Mouse (Mus musculus) brain, embryonic 14.5 days (tissue): ENCODE results near the gene Gal3st1. TPM values are rescaled to one million over a fixed set of nuclear protein-coding genes. Genes with fewer than 3 reads are reported as not detected.
A peak's percentile ranks its signal among the peaks of the same experiment; 100 is the strongest.
"Not testable (repeated sequence)": the region's sequence is repeated elsewhere in the genome, so short reads cannot be mapped to it uniquely, and the experiment has no call there.

Experiments used
- DNase-seq: peaks from one replicate; pipeline ENCODE4 v3.0.0-alpha.2; 2011; ENCODE audit warnings: low read depth
- CTCF ChIP-seq: fragments of 200-500 bp; IDR thresholded peaks from 2 replicates; pipeline ENCODE4 v1.5.1; 2012; ENCODE audit warnings: inconsistent platforms, mild to moderate bottlenecking, moderate library complexity, borderline replicate concordance; ENCODE audit not compliant: insufficient read depth, insufficient read length; ENCODE audit errors: extremely low read depth
- POLR2A ChIP-seq: fragments of 200-500 bp; IDR thresholded peaks from 2 replicates; pipeline ENCODE4 v1.6.1; 2012; ENCODE audit warnings: mild to moderate bottlenecking, inconsistent platforms, borderline replicate concordance; ENCODE audit not compliant: poor library complexity, insufficient read depth, insufficient read length, severe bottlenecking; ENCODE audit errors: extremely low read depth
- polyA plus RNA-seq: library from polyadenylated mRNA; depleted of rRNA; stranded (reverse); fragments of >200 nt; gene quantifications from 2 replicates; pipeline ENCODE4 v1.2.3, GENCODE M21; 2012; rRNA removed

Gene Gal3st1
- polyA plus RNA-seq = 3.2 and 5.3 TPM in 2 replicates

DNA sequence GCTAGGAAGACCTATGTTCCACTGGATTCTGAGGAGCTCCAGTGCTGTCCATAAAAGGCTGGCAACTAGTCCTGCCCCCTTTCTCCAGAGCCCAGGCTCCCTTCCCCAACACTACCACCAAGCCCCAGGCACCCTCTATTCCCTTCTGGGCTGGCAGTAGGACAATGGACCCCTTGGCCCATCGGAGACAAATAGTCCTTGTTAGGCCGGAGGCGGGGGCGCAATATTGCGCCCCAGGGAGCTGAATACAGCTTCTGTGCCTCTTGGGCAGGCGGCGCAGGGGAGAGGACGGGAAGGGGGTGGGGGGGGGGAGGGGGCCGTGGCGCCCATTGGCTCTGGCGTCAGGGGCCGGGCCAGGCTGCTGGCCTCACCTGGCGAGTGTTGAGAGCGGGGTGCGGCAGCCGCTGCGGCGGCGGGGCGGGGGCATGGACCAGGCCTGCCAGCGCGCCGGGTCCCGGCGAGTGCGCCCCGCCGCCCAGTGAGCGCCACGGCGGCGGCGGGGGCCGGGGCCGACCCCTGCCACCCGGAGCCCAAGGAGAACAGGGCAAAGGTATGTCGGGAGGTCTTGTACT lies at the start of gene Gal3st1:
Gene Gal3st1 (plus strand): TSS at position 346 of the 572 bp plus-strand sequence.
- TF ChIP-seq CTCF = no peak
- TF ChIP-seq POLR2A = no peak
- DNase-seq = peak; percentile 39

DNA sequence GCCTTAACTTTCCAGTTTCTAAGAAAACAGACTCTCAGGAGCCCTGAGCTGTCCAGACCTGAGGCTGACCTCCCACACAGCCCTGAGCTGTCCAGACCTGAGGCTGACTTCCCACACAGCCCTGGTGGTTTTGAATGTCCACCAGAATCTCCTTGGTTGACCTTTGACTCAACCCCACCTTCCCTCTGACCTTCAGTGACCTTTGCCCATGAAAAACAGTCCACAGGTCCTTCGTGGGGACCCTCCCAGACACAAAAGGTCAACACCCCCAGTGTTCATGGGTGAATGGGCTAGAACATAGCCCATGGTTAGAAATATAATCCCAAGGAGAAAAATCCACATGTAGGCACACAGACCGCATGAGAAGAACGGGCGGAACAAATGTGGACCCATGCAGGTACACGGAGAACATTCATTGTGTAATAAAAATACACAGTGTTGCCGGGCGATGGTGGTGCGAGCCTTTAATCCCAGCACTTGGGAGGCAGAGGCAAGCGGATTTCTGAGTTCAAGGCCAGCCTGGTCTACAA lies 49.6 kb upstream of the Gal3st1 start:
- no peak for DNase-seq
- TF ChIP-seq POLR2A = no peak
- no peak for TF ChIP-seq CTCF

DNA sequence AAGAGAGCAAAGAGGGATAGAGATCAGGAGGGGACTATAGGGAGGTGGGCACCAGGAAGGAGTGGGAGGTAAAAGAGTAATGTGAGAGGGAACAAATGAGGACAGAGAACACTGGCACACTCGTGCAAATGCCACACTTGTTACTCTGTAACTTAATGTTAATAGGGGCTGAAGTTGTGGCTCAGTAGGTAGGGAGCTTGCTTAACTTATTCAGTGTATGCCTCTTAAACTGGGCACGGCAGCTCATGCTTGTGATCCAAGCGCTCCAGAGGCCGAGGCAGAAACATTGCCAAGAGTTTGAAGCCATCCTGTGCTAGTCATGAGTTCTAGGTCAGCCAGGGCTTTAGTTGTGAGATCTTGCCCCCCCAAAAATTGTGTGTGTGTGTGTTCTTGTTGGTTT lies 48.3 kb upstream of the Gal3st1 start:
- no peak for DNase-seq
- TF ChIP-seq POLR2A = no peak
- no peak for TF ChIP-seq CTCF

DNA sequence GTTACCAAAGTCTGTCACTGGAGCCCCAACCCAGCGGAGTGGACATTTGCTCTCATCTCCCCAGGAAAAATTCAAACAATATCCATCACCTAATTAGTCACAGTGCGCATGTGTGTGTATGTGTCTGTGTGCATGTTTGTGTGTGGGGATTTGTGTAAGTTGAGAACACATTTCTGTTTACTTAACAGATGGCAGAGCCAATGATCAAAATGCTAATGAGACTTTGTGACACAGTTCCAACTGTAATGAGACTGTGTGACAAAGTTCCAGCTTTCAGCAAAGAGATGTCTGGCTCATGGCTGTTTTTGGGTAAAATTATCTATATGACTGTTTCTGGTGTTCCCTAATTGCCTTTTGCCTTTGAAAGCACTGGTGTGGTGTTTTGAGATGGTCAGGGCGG lies 47.1 kb upstream of the Gal3st1 start:
- DNase-seq = peak; percentile 80
- no peak for TF ChIP-seq CTCF
- no peak for TF ChIP-seq POLR2A

DNA sequence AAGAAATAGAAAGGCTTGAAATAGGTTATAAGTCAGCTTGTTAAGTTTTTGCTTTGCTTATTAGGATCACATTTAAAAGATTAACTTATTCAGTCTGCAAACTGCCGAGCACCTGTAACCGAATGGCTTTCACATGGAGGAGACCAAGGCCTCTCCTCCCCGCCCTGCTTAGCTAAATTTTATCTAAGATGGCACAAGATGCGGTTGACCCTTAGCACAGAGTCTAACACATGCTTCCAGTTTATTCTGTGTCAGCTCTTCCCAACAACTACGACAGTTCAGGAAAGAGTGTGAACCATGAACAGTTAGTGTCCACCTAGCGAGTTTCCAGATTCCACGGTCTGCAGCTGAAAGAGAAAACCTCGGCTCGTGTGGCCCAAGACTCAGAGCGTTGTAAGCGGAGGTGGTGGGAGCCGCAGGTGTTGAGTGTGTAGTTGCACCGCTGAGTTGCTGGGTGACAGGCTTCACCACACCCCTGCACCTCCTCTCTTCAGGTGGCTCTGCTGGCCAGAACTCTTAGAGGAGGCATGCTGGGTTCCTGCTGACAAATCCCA lies 46.0 kb upstream of the Gal3st1 start:
- DNase-seq = no peak
- TF ChIP-seq CTCF = no peak
- TF ChIP-seq POLR2A = no peak

DNA sequence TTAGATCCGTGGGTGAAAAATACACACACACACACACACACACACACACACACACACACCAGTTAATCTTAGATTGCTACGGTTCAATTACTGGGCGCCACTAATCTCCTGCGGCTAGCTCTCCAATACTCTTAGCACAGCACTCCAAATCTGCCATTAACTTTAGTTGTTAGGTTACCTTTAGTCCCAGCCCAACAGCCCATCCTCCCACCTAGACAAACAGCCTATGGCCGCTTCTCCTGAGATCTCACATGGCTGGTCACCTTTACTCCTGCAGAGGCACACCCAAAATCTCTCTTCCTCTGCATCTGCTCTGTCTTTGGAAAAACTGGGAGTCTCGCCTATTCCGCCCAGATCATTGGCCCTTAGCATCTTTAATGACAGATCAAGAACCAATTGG lies 42.1 kb upstream of the Gal3st1 start:
- no peak for DNase-seq
- TF ChIP-seq POLR2A = no peak

DNA sequence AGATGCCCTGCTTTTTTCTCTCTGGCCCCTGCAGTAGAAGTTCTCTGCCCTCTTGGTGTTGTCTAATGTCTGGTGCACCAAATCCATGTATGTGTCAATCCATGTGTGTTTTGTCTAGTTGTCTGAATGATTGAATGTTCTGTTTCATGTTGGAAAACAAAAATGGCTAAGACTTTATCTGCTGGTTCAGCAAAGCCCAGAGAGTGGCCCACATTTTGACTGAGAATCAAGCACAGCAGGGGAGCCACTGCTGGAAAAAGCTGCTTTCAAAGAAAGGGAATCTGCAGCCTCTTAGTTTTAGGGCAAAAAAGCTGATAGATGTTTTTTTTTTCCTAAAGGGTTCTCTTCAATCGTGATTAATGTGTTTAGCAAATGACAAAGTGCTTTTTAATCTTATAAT lies 37.0 kb upstream of the Gal3st1 start:
- TF ChIP-seq POLR2A = no peak
- TF ChIP-seq CTCF = no peak

DNA sequence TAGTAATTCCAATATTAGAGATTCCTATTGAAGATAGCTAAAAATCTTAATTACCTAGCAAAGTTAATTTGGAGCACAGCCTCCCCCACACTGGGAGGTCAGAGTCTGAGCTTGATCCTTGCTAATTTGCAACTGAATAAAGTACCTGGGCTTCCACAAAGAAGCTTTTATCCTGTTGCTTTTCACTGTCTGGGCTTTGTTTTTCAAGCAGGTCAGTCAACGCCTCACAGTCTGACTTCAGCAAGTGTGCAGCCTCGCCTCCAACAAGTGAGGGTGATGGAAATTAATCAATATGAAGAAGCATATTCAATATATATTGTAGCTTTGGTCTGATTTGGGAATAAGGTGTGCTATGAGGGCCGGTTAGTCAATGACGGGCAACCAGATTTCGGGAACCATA lies 28.6 kb upstream of the Gal3st1 start:
- not testable (repeated sequence) for DNase-seq

More for the DNA sequence above, 37.0 kb upstream of the Gal3st1 start:
- no peak for DNase-seq

DNA sequence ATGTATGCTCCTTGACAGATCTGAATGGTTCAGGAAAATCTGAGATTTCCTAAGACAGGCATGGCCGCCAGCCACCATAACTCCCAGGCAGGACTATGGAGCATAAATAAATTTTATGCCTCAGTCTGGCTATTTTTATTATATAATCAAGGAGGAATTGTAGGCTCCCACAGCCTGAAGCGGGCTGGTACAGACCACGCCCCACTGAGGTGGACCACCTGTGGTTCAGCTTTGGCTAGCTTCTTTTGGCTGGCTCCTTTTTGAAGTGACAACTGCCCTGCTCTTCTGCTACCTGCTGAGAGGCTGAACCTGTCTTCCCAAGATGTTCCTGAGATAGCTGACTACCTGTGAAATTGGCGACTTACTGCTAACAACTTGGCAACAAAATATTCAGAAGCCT lies 28.1 kb upstream of the Gal3st1 start:
- not testable (repeated sequence) for DNase-seq

DNA sequence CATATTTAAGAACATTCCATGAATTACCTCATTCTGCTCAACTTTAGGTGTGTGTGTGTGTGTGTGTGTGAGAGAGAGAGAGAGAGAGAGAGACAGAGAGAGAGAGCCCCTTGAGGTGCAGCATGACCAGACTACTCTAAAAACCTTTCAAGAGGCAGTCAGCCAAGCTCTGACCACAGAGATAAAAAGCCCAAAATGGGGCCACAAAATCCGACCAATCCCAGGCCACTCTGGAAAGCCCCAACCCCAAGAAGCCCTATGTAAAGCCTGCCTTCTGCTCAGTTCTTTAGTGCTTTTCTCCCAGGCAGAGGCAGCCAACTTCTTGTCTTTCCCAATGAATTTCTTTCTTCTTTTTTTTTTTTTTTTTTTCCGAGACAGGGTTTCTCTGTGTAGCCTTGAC lies 22.5 kb upstream of the Gal3st1 start:
- DNase-seq = no peak
- no peak for TF ChIP-seq POLR2A

DNA sequence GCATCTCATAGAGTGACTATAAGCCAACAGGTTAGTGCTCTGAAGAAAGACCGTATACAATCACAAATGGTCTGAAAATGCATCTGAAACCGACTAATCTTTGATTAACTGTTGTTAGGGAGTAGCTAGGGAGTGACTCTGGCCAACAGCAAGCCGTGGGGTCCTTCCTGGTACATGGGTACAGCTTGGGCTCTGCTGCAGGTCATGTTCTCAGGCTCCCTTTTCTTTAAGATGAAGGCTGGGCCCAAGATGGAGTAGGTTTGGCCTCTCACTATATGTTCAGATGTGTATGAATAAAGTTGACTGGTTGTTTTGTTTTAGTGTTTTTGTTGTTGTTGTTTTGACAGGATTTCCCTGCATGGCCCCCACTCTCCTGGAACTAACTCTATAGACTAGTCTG lies 21.7 kb upstream of the Gal3st1 start:
- DNase-seq = no peak

DNA sequence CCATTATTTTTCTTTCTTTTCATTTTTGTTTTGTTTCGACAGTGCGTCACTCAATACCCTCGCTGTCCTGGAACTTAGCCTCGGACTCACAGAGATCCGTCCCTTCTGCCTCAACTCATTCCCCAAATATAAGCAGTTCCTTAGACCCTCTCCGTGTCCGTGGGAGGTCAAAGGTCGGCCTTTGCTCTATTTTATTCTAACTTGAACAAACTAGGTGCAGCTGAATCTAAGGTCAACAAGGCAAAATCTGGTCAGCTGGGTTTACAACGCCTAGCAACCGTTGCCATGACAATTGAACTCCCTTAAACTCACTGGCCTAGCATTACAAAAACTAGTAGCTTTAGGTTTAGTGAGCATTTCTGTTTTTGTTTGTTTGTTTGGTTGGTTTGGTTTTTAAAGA lies 20.3 kb upstream of the Gal3st1 start:
- TF ChIP-seq POLR2A = no peak
- TF ChIP-seq CTCF = no peak
- no peak for DNase-seq

More for the DNA sequence above, 21.7 kb upstream of the Gal3st1 start:
- TF ChIP-seq CTCF (no peak), POLR2A (no peak)
